Mouse (Mus musculus) liver, postnatal 0 days (tissue): ENCODE results near the gene Nudt1. TPM values are rescaled to one million over a fixed set of nuclear protein-coding genes. Genes with fewer than 3 reads are reported as not detected.

Source experiments
- ATAC-seq: fragments of 200-750 bp; cut with Nextera tagmentation; 2 replicates; pipeline ENCODE4 v1.8.0; 2017; ENCODE audit warnings: mild to moderate bottlenecking, moderate library complexity
- DNase-seq: peaks from one replicate; pipeline ENCODE4 v3.0.0-alpha.2; 2016
- H3K27ac ChIP-seq: fragments of 300-500 bp; sonication (generic); 2 replicates; pipeline ENCODE4 v1.5.1; 2014; ENCODE audit warnings: antibody characterized with exemption, moderate library complexity, mild to moderate bottlenecking, low read depth
- H3K27me3 ChIP-seq: fragments of 300-500 bp; sonication (generic); 2 replicates; pipeline ENCODE4 v1.6.1; 2014; ENCODE audit warnings: low read length, control low read depth, mixed read lengths; ENCODE audit not compliant: insufficient read depth
- H3K36me3 ChIP-seq: fragments of 300-500 bp; sonication (generic); replicated peaks from 2 replicates; pipeline ENCODE4 v1.6.1; 2014; ENCODE audit warnings: mild to moderate bottlenecking, control low read depth, low read length, moderate library complexity, mixed read lengths; ENCODE audit not compliant: insufficient read depth
- H3K4me1 ChIP-seq: fragments of 300-500 bp; sonication (generic); 2 replicates; pipeline ENCODE4 v1.6.1; 2014; ENCODE audit warnings: antibody characterized with exemption, mild to moderate bottlenecking, control low read depth; ENCODE audit not compliant: insufficient read depth
- H3K4me2 ChIP-seq: fragments of 300-500 bp; sonication (generic); 2 replicates; pipeline ENCODE4 v1.6.1; 2014; ENCODE audit warnings: low read depth, mild to moderate bottlenecking, low read length, moderate library complexity, mixed read lengths
- H3K4me3 ChIP-seq: fragments of 300-500 bp; sonication (generic); 2 replicates; pipeline ENCODE4 v1.5.1; 2014; ENCODE audit warnings: low read depth, low read length
- H3K9ac ChIP-seq: fragments of 300-500 bp; sonication (generic); replicated peaks from 2 replicates; pipeline ENCODE4 v1.6.1; 2014; ENCODE audit warnings: mild to moderate bottlenecking, moderate library complexity
- H3K9me3 ChIP-seq: fragments of 300-500 bp; sonication (generic); 2 replicates; pipeline ENCODE4 v1.6.1; 2016; ENCODE audit warnings: mild to moderate bottlenecking, control low read depth, low read length, mixed read lengths
- CTCF ChIP-seq: sonication (generic); IDR thresholded peaks from 2 replicates; pipeline ENCODE4 v1.5.1; 2016; ENCODE audit warnings: antibody characterized with exemption, low read depth
- EP300 ChIP-seq: IDR thresholded peaks from 2 replicates; pipeline ENCODE4 v1.6.1; 2016; ENCODE audit warnings: antibody characterized with exemption, low read depth, mild to moderate bottlenecking
- WGBS: fragments of 180-500 bp; shearing (Covaris S2); extraction: QIAGEN DNeasy Blood & Tissue Kit; methylation state at CpG from one replicate; pipeline ENCODE4 v1.1.7; 2014; ENCODE audit not compliant: insufficient replicate concordance; 5-methylcytosine and 5-hydroxymethylcytosine counted together
- polyA plus RNA-seq: library from polyadenylated mRNA; unstranded; fragments of >200 nt; fragmentation: Nextera tagmentation; extraction: Ambion mirVana; gene quantifications from 2 replicates; pipeline ENCODE4 v1.2.1, GENCODE M21; 2015

The Nudt1 gene
- polyA plus RNA-seq, 1 experiment from 2014 or later = 18.1 TPM

- H3K4me2 ChIP-seq = no peak overlapping the region
- WGBS = 66% methylated on average over 4 of the region's 4 CpGs
- H3K36me3 ChIP-seq = no peaks in the 10 kb centered on the region
- H3K9me3 ChIP-seq = no peaks in the 10 kb centered on the region
- TF ChIP-seq CTCF (no peak), EP300 (no peak)
- H3K27ac ChIP-seq = peak overlapping the region; percentile 16; the same call in 1 of the 2 replicates
- DNase-seq (no peak), ATAC-seq (0 out of 2 replicates have a peak, but pooled peaks have one; percentile 13)
- peaks cover 52% of the 10 kb centered on the region for H3K4me1 ChIP-seq
- no peak overlapping the region for H3K4me3 ChIP-seq
- no peaks in the 10 kb centered on the region for H3K27me3 ChIP-seq
- no peak overlapping the region for H3K9ac ChIP-seq
Measured at GRCm38 (mm10) chr5:140375249-140375829, 53.9 kb downstream of the Nudt1 start.

DNA sequence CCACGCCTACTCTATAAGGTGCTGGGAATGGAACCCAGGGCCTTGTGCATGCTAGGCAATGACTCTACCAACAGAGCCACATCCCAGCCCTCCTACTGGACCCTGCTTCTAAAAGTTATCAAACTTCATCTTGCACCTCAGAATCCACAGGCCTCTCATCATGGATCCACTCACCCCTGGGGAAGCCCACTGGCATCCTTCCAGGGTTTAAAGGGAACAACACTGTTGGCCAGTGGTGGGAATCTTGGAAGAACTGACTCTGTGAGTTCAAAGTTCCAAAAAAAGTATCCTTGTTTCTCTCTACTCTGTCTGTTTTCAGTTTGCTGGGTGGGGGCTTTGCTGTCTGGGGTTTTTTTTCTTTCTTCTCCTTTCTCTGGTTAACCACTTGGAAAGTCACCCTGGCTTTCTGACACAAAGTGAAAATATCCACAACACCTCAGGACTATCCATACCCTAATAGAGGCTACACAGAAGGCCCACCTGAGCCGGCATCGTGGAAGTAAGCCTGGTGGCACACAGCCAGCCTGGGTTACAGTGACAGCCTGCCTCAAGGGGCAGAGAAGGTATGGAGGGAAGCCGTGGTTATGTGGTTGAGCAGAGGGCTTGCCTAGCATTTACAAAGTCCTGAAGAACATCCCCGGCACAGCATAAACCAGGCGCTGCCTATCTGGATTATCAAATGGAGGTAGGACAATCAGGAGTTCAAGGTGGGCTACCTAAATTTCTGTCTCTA lies 56.8 kb downstream of the Nudt1 start:
- TF ChIP-seq EP300 = no peak
- Histone ChIP-seq H3K9me3 (no peaks in the 10 kb centered on the region), H3K27ac (no peak overlapping the region), H3K27me3 (no peaks in the 10 kb centered on the region), H3K36me3 (no peaks in the 10 kb centered on the region), H3K9ac (no peak overlapping the region; the same call in 1 of the 2 replicates), H3K4me2 (no peak overlapping the region), H3K4me3 (no peak overlapping the region), H3K4me1 (peaks cover 32% of the 10 kb centered on the region)
- DNase-seq = no peak
- WGBS = 60% methylated on average over 6 of the region's 6 CpGs
- no peak for ATAC-seq

DNA sequence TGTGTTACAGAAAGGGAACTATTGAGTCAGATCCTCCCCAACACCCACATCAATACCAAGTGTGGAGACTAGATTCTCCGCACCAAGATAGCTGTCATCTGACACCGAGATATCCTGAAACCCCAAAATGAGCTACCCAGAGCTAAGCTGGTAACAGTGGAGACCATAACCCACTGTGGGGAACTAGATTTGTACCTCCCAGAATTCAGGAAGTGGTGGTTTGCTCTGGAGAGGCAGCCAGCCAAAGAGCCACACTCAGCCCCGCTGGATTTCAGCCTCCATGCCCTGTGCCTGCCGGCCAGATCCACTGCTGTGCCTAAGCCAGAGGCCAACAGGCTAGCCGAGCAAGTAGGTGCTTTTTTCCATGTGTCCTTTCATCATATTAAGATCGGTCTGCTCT lies 57.8 kb downstream of the Nudt1 start:
- H3K36me3 ChIP-seq = no peaks in the 10 kb centered on the region
- H3K4me1 ChIP-seq = peaks cover 39% of the 10 kb centered on the region
- no peak overlapping the region for H3K4me2 ChIP-seq
- ATAC-seq = no peak
- H3K4me3 ChIP-seq = no peak overlapping the region
- WGBS = 36% methylated on average over 6 of the region's 6 CpGs
- no peak overlapping the region for H3K9ac ChIP-seq
- no peak for DNase-seq
- H3K27me3 ChIP-seq = no peaks in the 10 kb centered on the region
- no peak overlapping the region for H3K27ac ChIP-seq
- H3K9me3 ChIP-seq = no peaks in the 10 kb centered on the region
- TF ChIP-seq CTCF (no peak), EP300 (no peak)

DNA sequence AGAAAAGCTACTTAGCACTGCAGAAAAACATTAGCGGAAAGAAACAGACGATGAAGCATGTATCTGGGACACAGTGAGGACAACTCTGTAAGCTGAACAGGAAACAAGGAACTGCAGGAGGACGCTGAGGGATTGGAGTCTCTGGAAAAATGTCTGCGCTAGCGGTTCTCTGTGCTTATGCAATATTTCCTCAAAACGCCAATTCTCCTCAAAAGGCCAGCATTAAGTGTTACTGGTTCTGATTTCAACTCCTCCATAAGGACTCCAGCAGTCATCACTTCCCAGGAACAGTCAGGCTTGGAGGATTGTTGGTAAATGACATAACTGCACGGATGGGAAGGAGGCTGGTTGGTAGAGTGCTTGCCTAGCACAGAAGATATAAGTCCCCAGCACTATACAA lies 59.7 kb downstream of the Nudt1 start:
- Histone ChIP-seq H3K27ac (peak overlapping the region; percentile 39; the same call in 1 of the 2 replicates), H3K4me3 (no peak overlapping the region), H3K9ac (no peak overlapping the region), H3K4me1 (peaks cover 33% of the 10 kb centered on the region), H3K27me3 (no peaks in the 10 kb centered on the region), H3K9me3 (no peaks in the 10 kb centered on the region), H3K4me2 (no peak overlapping the region), H3K36me3 (no peaks in the 10 kb centered on the region)
- DNase-seq (no peak), ATAC-seq (no peak)
- 68% methylated on average over 7 of the region's 7 CpGs for WGBS
- TF ChIP-seq CTCF (no peak), EP300 (no peak)

- Histone ChIP-seq H3K4me2 (no peak overlapping the region), H3K27me3 (no peaks in the 10 kb centered on the region), H3K9me3 (no peaks in the 10 kb centered on the region), H3K4me1 (peaks cover 38% of the 10 kb centered on the region), H3K27ac (peak overlapping the region; percentile 44; the same call in 1 of the 2 replicates), H3K36me3 (no peaks in the 10 kb centered on the region), H3K9ac (no peak overlapping the region), H3K4me3 (no peak overlapping the region)
- ATAC-seq = no peak
- WGBS = 42% methylated on average over 6 of the region's 6 CpGs
- no peak for DNase-seq
- TF ChIP-seq CTCF (no peak), EP300 (no peak)
Measured at GRCm38 (mm10) chr5:140382688-140383087, 61.2 kb downstream of the Nudt1 start.

DNA sequence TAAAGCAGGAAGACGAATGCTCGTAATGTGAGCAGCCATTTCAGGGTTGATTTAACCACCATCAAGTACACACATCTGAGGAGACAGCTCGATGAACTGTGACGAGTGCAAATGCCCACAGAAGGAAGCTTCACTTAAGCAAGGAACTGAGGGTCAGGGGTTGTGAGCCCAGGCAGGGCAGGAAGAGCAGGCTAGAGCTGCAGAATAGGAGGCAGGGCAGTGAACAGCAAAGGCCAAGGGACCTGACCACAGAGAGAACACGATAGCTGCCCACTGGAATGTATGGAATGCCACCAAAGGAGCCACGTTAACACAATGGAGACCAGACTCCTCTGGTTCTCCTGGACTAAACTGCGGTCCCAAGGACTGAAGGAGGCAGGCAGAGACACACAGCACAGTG lies 62.1 kb downstream of the Nudt1 start:
- Histone ChIP-seq H3K27ac (peak overlapping the region; percentile 44; the same call in 1 of the 2 replicates), H3K27me3 (no peaks in the 10 kb centered on the region), H3K9ac (no peak overlapping the region; the same call in 1 of the 2 replicates), H3K9me3 (no peaks in the 10 kb centered on the region), H3K4me2 (no peak overlapping the region), H3K4me1 (peaks cover 39% of the 10 kb centered on the region), H3K4me3 (no peak overlapping the region), H3K36me3 (no peaks in the 10 kb centered on the region)
- no peak for DNase-seq
- ATAC-seq = no peak; the same call in 1 of the 2 replicates
- 36% methylated on average over 7 of the region's 7 CpGs for WGBS
- TF ChIP-seq CTCF (no peak), EP300 (no peak)
